Mouse (Mus musculus) frontal cortex, postnatal 10 days (tissue): ENCODE measurements around the gene Zfp688.
"Not testable (repeated sequence)": the region's sequence is repeated elsewhere in the genome, so short reads cannot be mapped to it uniquely, and the experiment has no call there.

Experiments
- DNase-seq, 2 experiments: peaks; one replicate each; pipeline ENCODE4 v3.0.0; 2022; ENCODE audit warnings: low spot score in 2 of 2, mixed read lengths in 1 of 2

Zfp688 gene

DNA sequence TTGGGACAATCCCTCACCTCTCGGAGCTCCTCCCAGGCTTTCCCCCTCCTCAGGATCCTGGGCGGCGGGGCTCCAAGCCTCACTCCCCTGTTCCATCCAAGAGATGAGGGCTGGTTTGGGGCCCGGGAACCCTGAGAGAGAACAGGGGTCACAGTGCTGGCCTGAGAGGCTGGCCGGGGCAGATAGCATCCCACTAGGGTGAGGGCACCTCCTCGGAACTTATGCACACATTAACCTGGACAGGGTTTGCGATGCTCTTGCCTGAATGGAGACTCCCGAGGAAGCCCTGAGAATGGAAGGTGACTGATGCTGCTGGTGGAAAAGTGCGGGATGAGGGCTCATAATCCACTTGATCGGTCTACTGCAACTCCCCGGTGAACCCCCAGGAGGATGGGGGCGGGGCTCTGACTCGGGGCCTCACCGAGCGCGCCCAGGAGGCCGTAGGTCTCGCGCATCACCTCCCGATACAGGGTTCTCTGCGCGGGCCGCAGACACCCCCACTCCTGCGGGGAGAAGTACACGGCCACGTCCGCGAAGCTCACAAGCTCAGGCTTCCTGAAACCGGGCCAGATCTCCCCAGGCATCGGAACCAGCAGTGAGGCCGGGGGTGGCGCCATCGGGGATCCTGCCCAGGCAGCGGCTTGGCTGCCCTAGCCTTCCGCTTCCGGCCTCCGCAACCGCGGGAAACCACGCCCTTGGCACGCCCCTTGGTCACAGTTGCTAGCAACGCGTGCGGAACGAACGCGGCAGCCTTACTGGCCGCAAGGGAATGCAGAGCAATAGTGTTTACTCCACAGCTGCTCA, at the start of gene Zfp688:
Gene Zfp688, minus strand, starts transcription at position 681 of the 804 bp plus-strand sequence.
- DNase-seq = peak; percentile 83 to 90

DNA sequence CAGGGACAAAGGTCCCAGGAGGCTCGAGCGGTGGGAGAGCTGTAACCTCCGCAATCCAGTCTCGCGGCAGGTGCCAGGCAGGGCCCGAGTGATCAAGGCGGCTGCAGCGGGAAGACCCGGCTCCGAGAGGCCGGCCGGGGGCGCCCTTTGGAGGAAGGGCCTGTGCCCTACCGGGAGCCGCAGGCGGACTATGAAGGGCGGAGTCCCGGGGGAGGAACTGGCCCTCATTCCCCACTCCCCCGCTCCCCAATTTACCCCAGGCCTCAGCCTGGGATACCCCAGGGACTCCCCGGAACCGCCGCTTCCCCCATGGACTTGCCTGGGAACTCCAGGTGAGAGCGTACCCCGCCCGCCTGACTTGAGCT, 49.8 kb upstream of the Zfp688 start:
- peak in 1 of 2 experiments; percentile 57 for DNase-seq

DNA sequence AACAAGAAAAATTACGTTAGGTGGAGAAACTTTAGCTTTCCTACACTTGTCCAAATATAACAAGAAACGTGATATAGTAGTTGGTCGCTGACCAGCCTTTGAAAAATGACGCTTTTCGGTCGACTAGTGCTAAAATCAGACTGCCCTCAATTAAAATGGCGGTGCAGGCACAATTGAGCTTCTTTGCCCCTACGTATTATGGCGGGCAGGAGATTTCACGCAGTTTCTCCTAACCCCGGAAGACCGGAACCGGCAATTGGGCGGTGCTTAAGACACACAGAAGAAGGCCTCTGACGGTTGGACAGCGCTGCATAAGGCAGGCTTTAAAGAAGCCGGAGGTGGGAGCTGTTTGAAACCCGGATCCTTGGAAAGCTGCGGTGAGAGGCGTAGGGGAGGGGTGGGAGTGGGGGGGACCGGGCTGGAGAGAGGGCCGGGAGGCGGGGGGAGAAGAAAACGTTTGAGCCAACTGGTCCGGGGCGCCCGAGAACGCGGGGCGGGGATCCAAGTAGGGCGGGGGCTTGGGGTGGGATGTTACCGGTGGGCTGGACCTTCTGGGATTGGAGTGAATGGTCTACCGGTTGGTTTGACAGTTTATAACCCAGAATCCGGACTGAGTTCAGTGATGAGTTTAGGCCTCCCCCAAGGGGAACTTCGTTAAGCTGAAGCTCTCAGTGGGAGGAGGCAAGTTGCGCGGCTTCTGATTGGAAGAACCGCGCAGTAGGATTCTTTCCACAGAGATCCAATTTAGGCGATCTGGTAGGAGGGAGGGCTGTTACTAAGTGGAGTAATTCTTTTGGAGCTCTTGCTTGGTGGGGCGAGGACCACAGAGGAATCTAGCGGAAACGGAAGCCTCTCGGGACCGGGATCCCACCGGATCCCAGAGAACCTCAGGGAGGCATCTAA, 49.1 kb upstream of the Zfp688 start:
- peak; percentile 91 to 95 for DNase-seq

DNA sequence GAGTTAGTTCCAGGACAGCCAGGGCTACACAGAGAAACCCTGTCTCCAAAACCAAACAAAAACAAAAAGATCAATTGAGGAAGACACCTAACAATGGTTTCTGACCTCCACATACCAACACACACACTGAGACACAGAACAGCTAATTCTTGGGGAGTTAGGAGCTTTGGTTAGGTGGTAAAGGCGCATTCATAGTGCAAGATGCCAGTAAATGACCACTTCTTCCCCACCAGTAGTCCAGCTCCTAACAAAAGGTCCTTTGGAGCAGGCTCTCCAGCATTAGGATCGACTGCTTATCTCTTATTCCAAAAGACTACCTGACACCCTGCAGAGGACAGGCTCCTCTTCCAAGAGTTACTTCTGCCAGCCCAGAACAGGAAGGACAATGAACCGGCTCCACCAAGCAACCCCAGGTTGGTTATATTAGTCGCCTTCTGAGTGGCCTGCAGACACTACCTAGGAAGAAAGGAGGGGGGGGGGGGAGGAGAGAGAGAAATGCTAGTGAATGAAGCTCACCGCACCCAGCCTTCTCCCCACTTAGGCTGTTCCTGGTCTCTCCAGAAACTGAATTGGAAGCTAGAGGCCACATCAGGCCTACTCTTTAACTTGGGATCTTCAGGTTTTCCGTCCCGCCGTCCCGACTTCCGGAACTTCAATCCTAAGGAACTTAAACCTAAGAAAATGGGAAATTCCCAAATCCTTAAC, 48.3 kb upstream of the Zfp688 start:
- DNase-seq = no peak

DNA sequence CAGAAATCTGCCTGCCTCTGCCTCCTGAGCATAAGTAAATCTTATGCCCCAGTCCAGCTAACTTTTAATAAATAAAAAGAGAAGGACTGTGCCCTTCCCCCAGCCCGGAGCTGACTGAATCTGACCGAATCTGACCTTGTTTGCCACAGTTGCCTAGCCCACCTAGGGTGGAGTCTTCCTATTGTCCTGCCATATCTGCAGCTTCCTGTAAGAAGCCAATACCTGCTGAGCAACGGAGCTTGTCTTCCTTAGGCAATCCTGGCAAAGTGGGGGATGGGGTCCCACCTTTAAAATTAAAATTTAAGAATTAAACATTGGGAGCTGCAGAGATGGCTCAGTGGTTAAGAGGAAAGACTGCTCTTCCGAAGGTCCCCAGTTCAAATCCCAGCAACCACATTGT, 44.7 kb upstream of the Zfp688 start:
- DNase-seq = no peak

DNA sequence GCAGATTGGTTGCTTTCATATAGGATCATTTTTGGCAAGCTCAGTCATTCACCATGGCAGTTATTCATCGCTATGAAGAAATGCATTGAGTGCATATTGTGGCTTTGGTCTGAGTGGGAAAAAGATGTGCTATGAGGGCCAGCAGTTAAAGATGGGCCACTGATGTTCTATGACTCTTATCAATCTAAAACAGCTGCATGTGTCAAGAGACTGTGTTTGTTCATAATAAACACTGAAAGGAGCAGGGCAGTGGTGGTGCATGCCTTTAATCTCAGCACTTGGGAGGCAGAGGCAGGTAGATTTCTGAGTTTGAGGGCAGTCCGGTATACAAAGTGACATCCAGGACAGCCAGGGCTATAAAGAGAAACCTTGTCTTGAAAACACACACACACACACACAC, 43.8 kb upstream of the Zfp688 start:
- not testable (repeated sequence) for DNase-seq

DNA sequence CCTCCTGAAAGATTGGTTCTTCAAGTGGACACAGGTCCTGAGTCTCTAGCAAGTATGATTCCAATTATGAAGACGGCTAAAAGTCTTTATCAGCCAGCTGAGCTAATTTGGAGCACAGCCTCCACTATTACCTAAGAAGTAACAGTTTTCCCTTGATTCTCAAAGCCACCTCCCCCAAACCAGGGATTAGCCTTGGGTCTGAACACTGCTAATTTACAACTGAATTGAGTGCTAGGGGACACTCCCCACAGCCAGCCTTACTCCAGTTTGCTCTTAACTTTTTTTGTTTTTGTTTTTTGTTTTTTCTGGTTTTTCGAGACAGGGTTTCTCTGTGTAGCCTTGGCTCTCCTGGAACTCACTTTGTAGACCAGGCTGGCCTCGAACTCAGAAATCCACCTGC, 43.3 kb upstream of the Zfp688 start:
- DNase-seq = no peak

DNA sequence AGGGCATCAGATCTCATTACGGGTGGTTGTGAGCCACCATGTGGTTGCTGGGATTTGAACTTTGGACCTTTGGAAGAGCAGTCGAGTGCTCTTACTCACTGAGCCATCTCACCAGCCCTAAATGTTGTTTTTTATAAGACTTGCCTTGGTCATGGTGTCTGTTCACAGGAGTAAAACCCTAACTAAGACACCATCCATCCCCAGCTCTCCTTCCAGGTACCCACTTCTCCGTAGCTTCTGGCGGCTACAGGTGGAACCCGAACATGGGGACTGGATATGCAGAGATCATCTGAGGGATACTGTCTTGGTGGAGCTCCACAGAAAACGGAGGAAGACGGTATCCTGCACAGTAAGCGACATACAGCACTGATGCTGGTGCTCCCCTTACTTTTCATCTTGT, 37.4 kb upstream of the Zfp688 start, which contains the start of gene Prr14:
Gene Prr14, plus strand, starts transcription at position 301 of the 400 bp plus-strand sequence.
- DNase-seq = not testable (repeated sequence)

DNA sequence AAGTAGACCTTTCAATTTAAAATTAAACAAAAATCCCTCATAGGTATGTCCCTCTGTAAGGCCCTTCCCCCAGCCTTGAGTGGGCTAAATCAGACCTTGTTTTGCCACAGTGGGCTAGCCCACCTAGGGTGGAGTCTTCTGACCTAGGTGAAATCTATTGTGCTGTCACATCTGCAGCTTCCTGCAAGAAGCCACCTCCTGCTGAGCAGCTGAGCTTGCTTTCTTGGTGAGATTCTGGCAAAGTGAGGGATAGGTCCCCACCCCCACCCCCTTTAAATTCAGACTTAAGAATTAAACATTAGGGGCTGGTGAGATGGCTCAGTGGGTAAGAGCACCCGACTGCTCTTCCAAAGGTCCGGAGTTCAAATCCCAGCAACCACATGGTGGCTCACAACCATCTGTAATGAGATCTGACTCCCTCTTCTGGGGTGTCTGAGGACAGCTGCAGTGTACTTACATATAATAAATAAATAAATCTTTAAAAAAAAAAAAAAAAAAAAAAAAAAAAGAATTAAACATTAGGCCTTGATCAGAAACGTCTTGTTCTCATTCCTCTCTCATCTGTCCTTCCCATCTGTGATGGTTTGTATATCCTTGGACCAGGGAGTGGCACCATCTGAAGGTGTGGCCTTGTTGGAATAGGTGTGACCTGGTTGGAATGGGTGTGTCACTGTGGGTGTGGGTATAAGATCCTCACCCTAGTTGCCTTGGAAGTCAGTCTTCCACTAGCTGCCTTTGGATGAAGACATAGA, 36.7 kb upstream of the Zfp688 start:
- not testable (repeated sequence) for DNase-seq

DNA sequence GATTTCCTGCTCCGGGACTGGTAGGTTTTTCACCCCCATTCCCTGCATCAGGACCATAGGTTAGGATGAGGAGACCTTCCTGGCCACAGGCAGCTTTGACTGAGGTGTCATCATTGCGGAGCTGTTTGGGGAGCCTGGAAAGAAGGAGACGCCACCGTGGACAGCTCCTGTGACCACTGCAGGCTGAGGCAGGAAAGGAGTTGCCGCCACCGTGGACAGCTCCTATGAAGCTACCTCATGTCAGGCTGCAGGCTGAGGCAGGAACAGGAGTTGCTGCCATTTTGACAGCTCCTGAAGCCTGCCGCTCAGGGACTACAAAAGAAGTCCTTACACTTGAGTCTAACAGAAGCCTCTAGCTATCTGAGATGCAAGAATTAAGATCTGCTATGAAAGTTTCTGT, 33.0 kb upstream of the Zfp688 start:
- DNase-seq = no peak

DNA sequence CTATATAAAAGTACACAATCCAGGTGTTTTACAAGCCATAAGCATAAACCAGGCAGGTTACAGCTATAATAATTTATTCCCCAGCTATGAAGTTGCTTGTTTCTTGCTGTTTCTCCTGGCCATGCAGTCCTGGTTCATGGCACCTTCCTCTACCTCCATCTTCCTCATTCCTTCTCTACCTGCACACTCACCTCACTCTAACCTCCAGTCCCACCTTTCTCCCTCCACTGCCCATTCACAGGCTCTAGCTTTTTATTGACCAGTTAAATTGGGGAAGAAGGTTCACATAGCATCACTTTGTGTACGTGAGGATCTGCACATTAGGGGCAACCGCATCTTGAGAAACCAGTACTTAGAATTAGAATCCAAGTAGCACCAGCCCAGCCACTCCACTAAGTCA, 31.2 kb upstream of the Zfp688 start:
- DNase-seq = no peak

DNA sequence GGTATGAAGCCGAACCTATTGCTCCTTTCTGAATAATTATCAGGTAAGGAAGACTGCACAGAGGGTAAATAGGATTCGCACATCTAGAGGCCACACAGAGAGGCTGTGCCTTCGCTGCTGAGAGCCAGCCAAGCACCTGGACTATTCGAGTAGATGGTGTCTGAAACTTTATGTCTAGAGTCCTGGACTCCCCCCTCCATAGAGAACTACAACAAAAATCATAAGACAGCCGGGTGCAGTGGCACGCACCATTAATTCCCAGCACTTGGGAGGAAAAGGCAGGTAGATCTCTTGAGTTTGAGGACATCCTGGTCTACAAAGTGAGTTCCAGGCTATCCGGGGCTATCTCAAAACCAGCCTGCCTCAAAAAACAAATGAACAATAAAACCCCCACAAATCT, 28.1 kb upstream of the Zfp688 start:
- DNase-seq = no peak

DNA sequence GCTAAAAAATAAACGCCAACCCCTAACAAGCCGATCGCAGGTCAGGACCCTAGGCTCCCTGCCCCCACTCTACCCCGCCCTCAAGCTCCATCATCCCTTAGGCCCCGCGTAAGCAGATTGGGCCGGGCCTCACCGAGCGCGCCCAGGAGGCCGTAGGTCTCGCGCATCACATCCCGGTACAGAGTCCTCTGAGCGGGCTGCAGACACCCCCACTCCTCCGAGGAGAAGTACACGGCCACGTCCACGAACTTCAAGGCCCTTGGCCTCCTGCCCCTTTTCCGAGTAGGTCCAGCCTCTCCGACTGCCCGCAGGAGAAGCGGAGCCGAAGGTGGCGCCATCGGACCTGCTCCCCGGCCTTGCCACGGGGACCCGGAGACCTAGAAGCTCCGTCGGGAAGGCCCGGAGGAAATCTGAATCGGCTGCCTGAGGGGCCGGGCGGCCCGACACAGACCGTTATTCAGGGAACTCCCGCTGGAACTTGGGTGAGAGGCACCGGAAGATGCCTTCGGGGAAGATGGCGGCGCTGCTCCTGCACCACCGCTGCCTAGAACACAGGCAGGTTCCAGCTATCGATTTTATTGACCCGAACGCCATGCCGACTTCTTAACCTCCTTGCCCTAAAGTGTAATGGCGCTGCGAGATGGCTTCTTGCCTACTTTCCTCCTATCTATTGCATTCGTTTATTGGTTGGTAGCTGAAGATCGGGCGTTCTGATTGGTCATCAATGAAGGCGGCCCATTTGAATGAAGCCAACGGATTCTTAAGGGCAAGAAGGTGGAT, 26.8 kb upstream of the Zfp688 start, which contains the start of gene Zfp689:
Gene Zfp689, minus strand, starts transcription at position 638 of the 780 bp plus-strand sequence.
- DNase-seq = peak; percentile 90 to 91

DNA sequence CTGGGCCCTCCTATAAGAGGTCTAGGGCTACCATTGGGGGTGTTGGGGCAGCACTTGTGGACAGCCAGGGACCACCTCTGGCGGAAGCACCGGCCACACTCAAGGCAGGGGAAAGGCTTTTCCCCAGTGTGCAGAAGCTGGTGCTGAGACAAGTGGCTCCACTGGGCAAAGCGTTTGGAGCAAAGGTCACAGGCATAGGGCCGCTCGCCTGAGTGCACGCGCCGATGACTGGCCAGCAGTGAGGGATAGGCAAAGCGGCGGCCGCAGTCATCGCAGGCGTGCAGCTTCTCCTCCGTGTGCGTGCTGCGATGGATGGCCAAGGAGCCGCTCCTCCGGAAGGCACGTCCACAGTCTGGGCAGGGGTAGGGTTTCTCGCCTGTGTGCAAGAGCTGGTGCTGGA, 22.1 kb upstream of the Zfp688 start:
- no peak for DNase-seq

DNA sequence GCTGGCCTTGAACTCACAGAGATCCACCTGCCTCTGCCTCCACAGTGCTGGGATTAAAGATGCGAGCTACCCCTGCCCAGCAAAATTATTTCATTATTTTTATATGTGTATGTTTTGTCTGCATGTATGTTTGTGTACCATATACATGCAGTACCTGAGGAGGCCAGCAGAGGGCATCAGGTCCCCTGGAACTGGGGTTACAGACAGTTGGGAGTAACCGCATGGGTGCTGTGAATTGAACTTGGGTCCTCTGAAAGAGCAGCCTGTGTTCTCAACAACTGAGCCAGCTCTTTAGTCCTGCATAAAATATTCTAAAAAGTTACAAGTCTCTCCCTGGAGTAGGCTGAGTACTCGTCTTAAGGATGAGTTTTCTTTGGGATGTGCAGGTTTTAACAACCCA, 15.9 kb upstream of the Zfp688 start:
- DNase-seq = no peak

DNA sequence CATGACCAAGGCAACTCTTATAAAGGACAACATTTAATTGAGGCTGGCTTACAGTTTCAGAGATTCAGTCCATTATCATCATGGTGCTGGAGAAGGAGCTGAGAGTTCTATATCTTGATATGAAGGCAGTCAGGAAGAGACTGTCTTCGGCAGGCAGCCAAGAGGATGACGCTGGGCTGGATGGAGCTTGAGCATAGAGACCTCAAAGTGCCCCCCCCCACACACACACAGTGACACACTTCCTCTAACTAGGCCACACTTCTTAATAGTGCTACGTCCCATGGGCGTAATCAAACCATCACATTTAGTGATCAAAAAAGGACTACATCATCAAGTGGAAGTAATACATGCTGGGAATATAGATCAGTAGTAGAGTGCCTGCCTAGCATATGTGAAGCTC, 13.3 kb upstream of the Zfp688 start:
- no peak for DNase-seq

DNA sequence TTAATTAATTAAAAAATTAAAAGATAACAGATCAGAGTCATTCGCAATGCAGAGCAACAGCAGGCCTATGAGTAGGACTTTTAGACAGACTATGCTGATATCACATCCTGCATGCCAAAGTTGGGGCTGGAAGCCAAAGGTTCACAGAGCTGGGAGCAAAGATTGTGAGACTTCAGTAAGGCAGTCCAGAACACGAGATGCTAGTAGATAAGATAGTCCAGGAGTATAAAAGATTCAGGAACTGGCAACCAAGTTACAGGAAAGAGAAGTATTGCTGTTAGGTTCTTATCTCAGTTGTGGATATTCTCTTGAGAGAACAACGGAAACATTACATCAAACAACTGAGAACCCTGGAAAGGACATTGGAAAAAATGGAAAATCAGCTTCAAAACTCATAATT, 4.5 kb upstream of the Zfp688 start:
- DNase-seq = no peak

DNA sequence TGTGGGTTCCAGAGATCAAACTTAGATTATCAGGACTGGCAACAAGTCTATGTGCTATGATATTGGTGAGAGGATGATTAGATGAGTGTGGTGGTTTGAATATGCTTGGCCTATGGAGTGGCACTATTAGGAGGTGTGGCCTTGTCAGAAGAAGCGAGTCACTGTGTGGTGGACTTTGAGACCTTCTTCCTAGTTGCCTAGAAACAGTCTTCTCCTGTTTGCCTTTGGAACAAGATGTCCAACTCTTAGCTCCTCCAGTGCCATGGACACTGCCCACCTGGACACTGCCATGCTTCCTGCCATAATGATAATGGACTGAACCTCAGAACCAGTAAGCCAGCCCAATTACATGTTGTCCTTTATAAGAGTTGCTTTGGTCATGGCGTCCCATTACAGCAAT, 4.0 kb upstream of the Zfp688 start:
- DNase-seq = no peak

DNA sequence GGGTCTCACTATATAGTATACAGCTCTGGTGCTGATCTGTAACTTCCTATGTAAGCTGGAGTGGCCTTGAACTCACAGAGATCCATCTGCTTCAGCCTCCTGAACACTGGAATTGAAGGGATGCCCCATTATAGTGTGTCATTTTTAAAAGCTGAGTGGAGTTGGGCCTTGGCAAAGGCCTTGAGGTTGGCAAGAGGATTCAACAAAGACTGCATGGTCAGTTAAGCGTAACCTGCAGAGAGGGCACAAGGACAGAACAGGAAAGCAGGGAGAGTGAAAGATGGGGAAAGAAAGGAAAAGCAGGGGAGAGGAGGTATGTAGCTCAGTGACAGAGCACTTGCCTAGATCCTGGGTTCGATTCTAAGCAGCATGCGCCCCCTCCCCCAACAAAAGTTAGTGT, 3.4 kb upstream of the Zfp688 start:
- DNase-seq = no peak

DNA sequence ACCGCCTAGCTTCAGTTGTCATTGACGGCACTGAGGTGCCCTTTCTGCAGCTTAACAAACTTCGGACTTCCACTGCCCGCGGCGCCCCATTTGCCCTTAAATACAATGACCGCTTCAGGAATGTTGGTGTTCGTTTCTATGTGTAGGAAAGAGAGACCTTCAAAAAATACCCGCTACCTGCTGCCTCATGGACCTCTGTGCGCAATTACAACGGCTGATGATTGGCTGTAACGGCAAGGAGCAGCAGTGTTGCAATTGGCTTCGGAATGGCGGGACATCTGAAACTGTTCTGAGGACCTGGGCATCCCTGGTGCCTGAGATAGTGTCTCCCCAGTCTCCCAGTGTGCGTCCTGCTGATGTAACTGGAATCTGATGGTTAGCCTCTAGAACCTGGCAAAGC, 379 bp upstream of the Zfp688 start:
- peak in 1 of 2 experiments; percentile 29 for DNase-seq

DNA sequence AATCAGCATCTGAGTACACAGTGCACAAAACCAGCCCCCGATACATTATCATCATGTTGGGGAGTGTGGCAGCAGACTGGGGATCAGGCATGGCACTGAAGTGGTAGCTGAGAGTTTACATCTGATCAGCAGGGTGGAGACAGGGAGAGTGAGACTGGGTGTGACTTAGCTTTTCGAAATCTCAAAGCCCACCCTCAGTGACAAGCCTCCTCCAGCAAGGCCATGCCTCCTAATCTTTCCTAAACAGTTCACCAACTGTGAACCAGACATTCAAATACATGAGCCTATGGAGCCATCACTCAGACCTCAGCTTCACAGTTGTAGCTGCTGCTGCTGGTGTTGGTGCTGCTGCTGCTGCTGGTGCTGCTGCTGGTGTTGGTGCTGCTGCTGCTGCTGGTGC, 10.4 kb downstream of the Zfp688 start:
- DNase-seq = no peak
